Mouse (Mus musculus) brain, embryonic 14.5 days (tissue): Measurements from ENCODE around the gene Lrrc1.

ENCODE experiments used
- CTCF ChIP-seq: fragments of 200-500 bp; IDR thresholded peaks from 2 replicates; pipeline ENCODE4 v1.5.1; 2012; ENCODE audit warnings: inconsistent platforms, mild to moderate bottlenecking, moderate library complexity, borderline replicate concordance; ENCODE audit not compliant: insufficient read depth, insufficient read length; ENCODE audit errors: extremely low read depth
- POLR2A ChIP-seq: fragments of 200-500 bp; IDR thresholded peaks from 2 replicates; pipeline ENCODE4 v1.6.1; 2012; ENCODE audit warnings: mild to moderate bottlenecking, inconsistent platforms, borderline replicate concordance; ENCODE audit not compliant: poor library complexity, insufficient read depth, insufficient read length, severe bottlenecking; ENCODE audit errors: extremely low read depth

GRCm38 (mm10) chr9:77502171-77502547 lies 42.5 kb downstream of the Lrrc1 start:
- TF ChIP-seq CTCF (no peak), POLR2A (no peak)
